Mouse (Mus musculus) C2C12 (cell line): ENCODE data around the gene Cdh6.

Experiments
- CTCF ChIP-seq: IDR thresholded peaks from one replicate; pipeline ENCODE4 v1.5.1; 2011; ENCODE audit not compliant: control insufficient read depth, insufficient read depth, insufficient read length
- MYOD1 ChIP-seq: IDR thresholded peaks from one replicate; pipeline ENCODE4 v1.6.1; 2011; ENCODE audit warnings: low read depth; ENCODE audit not compliant: control insufficient read depth, insufficient read length
- MYOG ChIP-seq: IDR thresholded peaks from one replicate; pipeline ENCODE4 v1.6.1; 2011; ENCODE audit not compliant: control insufficient read depth, insufficient read length; ENCODE audit errors: extremely low read depth
- USF1 ChIP-seq: IDR thresholded peaks from one replicate; pipeline ENCODE4 v1.6.1; 2011; ENCODE audit warnings: low read depth, mild to moderate bottlenecking, control low read depth, moderate library complexity

DNA sequence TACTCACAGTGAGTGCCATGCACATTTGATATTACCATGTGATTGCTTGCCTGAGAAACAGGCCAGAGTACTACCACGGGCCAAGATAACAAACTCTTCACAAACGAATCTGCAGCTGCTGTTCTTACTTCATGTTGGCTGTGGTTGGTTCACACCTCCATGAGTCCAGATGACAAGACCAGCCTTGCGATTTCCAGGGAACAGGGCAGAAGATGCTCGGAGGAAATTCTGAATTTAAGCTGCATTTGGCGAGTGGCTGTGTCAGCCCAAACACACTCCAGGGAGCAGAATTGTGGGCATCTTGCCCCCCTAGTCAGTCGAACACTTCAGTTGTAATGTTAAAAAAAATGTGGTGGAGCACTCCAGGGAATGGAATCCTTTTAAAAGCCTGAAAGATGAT, 18.1 kb downstream of the Cdh6 start:
- no peak for TF ChIP-seq CTCF
- TF ChIP-seq MYOD1, result no peak
- no peak for TF ChIP-seq USF1
- TF ChIP-seq MYOG, result no peak
